Mouse (Mus musculus) gonadal fat pad, adult 2 months (tissue): ENCODE results near the gene Camk1d. TPM values are rescaled to one million over a fixed set of nuclear protein-coding genes. Genes with fewer than 3 reads are reported as not detected.
"Not testable (repeated sequence)": the region's sequence is repeated elsewhere in the genome, so short reads cannot be mapped to it uniquely, and the experiment has no call there.

Experiments used
- DNase-seq: peaks from one replicate; pipeline ENCODE4 v3.0.0-alpha.2; 2012; ENCODE audit warnings: low read depth
- polyA plus RNA-seq: library from polyadenylated mRNA; depleted of rRNA; stranded (reverse); fragments of >200 nt; gene quantifications from 2 replicates; pipeline ENCODE4 v1.2.3, GENCODE M21; 2012

Gene Camk1d
- polyA plus RNA-seq, 1 experiment, result 1.3 TPM

DNA sequence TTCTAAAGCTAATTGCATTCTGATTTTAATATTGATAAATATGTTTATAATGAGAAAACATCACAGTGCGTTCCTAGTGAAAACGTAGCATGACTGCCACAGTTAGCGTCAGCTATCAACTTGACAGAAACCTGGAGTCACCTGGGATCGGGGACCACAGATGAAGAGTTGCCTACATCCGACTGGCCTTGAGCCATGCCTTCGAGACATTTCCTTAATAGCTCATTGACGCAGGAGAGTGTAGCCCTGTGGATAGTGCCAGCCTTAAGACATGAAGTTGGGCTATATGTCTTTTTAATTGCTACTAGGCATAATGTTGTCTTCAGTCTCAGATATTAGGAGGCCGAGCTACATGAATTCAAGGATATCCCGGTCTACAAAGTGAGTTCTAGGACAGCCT lies 315.8 kb downstream of the Camk1d start:
- no peak for DNase-seq

DNA sequence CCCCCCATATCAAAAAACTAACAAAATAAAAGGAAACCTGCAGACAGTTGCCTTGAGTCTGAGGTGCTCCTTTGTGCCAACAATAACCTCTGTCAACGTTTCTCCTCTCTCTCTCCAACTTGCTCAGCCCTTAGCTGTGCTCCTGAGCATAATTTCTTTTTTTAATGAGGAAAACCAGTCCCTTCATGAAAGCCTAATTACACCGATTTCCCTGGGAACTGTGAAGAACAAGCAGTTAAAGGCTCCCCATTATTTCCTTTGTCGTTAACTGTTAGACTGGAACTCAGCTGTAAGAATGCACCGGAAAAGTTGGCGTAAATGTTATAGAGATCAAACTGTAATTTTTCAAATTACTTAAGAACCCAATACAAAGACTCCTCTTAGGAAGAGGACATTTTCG lies 316.3 kb downstream of the Camk1d start:
- no peak for DNase-seq

DNA sequence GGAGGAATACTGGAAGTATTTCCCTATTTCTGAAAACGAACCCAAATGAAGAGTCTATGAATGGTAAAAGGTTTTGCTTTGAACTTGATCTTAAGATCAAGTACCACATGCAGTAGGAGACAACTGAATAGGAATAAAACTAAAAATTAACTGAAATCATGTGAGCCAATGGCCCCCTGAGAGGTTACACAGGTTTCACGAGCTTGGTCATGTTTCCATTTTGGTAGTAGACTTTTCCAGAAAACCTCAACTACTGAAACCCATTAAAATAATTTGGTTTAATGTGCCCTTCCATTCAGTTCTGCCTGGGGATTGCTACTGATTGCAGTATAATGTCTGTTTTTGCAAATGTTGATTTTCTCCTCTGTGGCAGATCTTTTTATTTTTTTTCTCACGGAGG lies 316.8 kb downstream of the Camk1d start:
- no peak for DNase-seq

DNA sequence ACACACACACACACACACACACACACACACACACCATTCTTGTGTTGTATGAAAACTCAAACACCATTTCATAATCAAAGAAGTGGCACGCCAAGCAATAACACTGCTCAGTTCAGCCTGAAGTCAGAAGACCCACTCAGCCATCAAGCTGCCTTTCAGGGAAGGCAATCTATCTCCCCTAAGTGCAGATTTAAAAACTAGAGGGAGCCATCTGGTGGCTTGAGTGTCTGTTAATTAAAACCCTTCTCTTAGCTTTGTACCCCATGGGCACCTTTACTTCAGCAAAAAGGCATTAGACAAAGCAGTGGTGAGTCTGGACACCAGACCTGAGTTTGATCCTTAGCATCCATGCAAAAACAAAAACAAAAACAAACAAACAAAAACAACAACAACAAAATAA lies 317.9 kb downstream of the Camk1d start:
- no peak for DNase-seq

DNA sequence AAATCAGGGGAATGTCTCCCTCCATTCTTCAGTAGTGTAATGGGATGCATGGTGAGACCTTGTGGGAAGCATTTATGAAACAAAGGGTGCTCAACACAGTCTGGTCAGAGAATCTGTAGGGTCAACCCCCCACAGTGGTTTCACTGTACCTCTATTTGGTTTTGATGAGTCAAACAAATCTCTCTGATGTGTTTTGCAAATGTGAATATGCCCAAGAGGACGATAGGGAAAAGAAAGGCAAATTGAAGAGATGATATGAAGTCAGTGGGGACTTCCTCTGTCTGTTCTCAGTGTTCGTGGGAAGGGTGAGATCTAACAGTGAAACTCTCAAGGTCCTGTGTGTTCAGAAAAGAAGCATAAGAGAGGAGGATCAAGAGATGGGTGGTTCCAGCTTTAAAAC lies 318.4 kb downstream of the Camk1d start:
- no peak for DNase-seq

DNA sequence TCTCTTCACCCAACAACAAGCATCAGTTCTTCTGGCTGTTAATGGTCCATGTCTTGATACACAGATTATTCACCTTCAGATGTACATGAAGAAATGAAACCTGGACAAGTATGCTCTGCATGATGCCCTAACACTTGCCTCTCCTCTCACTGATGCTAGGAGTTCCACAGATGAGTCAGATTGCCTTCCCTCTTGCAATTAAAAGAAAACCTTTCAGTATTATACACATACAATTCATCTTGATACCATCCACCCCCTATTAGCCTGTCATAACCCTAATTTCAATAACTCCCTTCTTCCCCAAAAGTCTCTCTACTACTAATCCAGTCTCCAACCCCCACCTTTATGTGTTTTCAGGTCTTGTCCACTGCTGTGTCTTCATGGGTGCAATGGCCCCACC lies 321.4 kb downstream of the Camk1d start:
- no peak for DNase-seq

DNA sequence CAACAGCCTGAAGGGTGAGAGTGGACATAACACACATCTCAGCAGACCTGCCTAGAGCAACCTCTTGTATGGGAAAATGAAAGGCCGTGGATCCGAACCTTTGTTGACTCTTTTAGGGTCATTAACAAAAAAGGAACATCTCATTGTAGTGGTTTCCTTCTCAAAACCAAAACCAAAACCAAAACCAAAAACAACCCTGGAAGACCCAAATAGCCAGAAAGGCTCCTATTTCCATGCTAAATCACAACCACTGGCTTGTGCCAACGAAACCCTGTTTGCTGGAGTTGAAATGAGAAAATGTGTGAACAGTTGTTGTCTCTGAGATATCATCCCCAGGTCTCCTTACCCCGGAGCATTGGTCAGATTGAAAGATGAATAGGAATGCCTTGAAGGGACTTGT lies 321.8 kb downstream of the Camk1d start:
- DNase-seq, result no peak

DNA sequence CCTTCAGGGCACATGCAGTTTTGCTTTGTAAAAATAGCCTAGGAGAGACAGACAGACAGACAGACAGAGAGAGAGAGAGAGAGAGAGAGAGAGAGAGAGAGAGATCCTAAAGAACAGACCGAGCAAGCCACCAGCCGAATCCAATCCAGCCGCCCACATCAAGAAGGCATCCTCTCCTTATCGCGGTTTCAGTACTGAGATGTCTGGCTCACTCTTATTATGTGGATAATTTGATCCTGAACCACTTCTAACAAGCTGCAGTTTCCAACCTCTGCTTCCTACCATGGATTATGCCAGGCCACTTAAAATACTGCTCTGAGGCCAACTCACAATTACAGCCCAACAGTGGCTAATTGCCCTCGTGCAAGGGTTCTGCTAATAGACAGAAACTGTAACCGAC lies 325.9 kb downstream of the Camk1d start:
- no peak for DNase-seq

DNA sequence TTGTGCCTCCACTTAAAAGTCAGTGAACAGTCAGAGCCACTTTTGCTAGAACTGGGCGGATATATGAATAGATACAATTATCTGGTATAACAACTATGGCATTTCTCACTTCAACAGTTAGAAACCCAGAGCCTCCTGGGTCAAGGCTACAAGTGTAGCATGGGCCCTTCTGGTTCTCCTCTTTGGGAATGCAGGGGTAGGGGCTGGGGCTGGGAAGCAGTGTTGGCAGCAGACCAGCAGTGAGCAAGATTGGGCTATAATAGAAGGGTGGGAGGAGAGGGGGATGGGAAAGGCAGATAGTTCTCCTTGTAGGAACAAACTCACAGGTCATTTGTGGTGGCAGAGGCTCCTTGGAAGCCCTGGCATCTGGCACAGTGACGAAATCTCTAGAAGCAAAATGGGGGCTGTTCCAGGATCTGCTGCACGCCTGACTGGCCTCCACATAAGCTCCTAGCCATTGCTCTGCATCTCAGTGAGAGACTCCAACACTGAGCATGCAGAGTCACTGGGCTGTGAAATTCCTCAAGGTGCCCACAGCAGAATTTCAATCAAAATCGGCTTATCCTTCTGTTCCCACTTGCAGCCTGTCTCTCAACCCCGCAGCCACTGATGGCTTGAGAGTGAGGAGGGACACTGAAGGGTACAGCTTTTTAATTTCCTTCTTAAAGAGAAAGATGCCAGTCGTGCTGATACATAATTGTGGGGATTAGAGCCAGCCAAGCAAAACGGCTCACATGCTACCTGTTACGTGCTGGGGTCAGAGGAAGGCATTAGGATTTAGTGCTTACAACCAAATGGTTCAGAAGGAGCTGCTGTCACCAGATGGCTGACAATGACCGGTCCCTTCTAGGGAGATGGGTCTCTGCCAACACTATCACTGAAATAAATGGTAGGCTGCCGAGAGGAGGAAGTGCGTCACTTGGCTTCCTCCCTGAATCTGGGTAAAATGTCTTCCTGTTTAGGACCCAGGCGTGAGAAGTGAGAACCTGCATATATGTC lies 332.3 kb downstream of the Camk1d start:
- DNase-seq, result no peak

DNA sequence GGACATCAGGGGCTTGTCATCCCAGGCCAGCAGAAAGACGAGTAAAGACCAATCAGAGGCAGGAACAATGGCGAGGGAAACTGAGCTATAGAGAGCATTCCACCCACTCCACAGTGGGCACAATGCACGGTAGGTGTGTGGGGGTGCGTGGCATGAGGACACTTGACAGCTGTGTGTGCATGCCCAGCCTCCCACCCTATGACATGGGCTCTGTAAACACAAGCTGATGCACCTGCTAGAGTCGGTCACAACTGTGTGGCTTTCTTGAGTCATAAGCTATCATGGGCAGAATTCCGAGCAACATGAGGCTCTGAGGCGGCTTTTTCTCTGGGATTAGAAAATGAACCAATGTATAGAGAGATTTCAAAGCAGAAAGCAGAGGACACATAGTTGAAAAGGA lies 333.3 kb downstream of the Camk1d start:
- DNase-seq, result no peak

DNA sequence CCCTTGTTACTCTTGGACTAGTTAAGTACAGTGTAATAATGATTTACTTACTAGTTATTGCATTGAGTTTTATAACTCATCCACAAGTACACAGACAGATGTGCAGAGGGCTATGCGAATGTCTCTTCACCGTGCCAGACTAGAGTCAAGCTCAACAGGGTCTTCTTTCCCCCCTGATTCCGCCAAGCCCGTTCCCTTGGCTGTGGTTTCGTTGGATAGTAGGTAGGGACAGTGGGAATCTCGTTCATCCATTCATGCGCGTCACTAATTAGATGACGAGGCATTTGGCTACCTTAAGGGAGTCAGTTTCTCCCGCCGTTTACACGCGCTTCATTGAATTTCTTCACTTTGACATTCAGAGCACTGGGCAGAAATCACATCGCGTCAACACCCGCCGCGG lies 335.4 kb downstream of the Camk1d start:
- DNase-seq, result not testable (repeated sequence)

DNA sequence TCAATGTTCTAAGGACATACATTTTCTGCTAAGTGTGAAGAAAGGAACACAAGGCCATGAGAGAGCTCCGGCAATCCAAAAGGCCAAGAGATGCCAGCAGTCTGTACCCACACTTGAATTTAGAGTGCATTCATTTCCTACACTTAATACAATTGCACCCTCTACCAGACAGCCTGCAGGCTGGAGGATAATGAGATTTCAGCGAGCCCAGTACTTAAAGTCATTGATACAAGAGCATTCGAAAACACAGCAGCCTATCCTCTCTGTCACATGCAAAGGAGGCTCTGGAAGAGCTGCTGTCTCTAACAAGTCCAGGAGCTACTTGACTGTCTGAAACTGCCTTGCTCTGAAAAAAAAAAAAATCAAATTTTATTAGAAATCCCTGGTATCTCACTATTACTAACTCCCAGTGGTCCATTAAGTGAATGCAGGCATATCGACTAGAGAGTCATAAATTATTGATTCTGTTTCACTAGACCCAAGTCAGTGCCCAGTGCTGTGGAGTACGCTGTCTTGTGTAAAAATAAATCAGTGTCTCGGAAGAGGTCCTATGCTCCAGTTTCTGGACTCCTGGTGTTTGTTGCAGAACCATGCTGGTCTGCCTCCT lies 336.1 kb downstream of the Camk1d start:
- DNase-seq, result no peak

DNA sequence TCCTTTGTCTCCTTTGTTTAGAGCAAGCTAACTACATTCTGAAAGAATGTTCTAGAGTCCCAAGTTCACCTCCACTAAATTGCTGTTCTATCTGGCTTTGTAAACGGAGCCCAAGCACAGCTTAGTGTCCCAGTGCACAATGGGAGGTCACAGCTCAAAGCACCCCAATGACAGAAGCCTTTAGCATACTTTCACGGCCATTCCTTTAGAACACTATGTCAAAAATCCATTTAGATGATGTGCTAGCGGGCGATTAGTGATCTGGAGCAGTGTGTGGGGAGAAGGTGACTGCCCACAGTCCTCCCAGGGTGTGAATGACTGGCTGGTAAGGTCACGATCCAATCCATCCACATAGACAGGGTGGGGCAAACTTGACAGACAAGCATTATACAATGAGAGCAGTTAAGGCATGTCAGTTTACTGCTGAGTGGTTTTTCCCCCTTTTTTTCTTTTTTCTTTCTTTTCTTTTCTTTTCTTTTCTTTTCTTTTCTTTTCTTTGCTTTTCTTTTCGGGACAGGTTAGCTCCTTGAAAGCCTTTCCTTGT lies 341.4 kb downstream of the Camk1d start:
- DNase-seq, result no peak

DNA sequence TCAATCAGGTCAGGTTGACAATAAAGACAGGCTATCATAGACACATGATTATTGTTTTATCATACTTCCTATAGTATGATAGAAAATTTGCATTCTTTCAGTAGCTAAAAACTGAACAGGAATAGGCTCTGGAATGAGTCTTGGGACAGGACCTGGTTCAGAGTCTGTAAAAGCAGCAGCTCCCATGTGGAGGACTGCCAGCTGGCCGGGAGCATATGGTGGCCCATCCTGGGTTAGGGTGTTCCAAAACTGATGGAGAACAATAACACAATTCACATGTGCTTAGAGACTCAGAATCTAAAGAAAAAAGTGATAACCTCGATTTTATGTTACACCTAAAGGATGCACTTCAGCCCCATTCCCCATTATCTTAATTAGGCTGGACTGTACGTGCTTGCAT lies 343.0 kb downstream of the Camk1d start:
- DNase-seq, result no peak

DNA sequence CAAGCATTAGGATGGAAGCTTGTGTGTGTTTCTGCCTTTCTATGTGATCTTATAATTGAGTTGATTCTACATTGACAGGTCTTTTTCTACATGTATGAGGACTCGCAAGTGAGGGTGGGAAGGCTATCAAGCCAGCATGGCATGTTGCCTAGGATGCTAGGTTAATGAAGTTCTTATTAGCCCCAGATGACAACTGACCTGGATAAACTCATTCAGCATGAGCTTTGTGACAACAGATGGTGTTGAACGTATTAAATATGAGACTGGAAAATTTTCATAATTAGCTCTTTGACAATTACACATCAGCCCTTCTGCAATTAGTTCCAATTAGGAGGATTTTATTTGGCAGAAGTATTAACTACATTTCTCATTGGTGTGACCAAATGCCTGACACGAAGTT lies 343.7 kb downstream of the Camk1d start:
- no peak for DNase-seq

DNA sequence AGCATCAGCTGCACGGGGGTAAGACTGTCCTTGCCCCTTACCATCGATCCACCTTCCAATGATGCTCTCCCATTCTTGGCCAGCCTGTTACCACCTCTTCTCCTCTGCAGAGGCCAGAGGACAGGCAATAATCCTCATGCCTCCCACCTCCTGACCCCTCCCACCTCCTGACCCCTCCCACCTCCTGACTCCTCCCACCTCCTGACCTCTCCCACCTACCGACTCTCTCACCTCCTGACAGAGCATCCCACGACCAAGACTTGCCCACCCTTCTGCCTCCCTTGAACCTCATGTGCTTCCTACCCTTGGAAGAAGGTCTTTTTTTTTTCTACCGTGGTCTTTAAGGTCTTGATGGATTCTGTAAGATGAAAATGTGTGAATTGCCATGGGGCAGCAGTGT lies 350.5 kb downstream of the Camk1d start:
- DNase-seq, result no peak

DNA sequence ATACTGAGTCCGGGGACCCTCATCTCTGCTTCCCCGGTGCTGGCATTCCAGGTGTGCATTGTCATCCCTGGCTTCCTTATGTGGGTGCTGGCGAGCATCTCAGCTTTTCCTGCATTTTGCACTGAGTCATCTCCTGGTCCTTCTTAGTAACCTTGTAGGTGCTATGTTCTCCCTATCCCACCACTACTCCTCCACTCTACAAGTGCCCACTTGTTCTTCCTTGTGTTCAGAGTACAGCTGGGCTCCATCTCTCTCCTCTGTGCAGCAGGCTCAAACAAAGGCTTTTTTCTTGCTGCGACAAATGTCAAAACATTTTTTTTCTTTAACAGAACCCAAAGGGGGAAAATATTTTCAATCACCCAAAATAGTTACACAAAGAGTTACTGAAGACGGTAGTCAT lies 356.3 kb downstream of the Camk1d start:
- DNase-seq, result no peak

DNA sequence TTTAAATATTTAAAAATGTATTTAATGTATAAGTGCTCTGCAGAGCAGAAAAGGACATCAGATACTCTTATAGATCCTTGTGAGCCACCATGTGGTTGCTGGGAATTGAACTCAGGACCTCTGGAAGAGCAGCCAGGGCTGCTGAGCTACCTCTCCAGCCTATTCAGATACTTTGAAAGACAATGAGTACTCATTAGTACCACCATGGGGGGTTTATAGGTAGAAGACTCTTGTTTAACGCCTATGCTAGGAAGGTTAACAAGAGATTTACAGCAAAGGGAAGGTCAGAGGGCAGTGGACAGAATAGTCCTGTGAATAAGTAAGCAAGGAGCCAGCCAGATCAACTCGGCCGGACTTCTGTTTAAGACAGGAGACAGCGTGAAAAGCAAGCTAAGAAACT lies 357.3 kb downstream of the Camk1d start:
- no peak for DNase-seq

DNA sequence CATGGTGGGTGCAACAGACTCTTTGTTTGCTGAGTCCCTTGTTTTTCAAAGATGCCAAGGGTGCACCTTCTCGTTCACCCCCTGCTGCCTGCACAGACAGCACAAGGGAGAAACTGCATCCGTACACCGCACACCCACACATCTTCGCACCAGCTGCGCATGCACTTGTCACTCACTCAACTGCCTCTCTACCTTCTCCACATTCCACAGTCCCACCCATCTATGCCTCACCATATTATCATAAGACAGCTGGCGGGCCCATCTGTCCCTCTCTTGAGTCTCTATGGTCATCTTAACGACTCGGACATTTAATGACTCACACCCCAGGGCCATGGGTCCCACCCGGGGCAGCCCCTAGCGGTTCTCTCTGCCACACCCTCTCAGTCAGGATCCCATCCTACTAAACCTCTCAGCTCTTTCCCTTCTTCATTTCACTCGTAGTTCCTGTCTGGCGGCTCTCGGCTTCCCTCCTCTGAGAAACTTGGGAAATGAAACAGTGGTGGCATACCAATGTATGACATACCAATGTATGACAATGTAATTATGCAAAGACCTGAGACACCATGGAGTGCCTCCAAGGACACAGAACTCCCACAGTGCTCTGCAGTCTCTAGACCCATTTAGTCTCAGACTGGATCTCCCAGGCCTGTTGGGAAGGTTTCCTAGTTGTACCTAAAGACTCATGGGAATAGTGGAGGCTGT lies 361.3 kb downstream of the Camk1d start:
- DNase-seq, result no peak

DNA sequence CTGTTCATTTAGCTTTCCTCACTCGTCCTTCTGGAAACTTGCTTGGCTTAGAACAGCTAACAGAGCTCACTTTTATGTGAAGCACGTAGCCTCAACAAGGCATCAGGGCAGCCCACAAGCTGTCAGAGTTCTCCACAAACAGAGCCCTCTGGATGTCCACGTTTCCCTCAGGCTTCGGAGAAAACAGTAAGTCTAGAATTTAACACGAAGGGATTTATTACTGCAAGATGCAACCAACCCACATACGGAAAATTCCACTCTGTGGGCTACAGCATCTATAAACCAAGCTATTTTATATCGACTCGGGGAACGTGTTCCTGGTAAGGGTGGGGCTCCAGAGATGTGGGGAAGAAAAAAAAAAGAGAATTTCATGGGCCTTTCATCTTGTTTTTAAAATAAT lies 369.0 kb downstream of the Camk1d start:
- no peak for DNase-seq

DNA sequence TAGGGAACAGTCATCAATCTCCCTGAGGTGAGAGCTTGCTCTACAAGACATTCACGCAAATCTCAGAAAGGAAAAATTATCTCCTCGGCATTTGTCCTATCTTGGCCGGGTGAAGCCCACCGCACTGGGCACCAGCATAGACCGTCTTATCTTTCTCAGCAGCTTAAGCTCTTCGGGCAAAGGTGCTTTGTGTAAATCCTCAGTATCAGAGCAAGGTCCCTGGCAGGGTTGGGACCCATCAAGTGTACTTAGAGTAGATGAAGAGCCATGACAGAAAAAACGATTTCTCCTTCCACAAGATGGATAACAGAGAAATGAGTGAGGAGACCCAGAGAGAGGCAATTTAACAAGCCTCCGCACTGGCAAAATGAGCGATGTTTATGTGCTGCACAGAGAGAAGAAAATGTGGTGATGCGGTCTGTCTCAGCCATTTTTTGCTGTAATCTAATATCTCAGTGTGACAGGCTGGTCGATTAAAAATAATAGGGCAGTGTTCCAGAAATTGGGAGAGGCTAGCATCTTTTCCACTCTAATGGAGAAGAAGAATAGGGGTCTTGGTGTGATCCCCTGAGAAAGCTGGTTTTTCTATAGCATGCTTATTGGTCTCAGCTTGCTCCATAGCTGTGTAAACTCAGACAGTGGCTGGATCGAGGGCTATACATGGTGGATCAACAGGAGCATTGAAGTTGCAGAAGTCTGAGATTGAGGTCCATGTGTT lies 386.6 kb downstream of the Camk1d start:
- no peak for DNase-seq

DNA sequence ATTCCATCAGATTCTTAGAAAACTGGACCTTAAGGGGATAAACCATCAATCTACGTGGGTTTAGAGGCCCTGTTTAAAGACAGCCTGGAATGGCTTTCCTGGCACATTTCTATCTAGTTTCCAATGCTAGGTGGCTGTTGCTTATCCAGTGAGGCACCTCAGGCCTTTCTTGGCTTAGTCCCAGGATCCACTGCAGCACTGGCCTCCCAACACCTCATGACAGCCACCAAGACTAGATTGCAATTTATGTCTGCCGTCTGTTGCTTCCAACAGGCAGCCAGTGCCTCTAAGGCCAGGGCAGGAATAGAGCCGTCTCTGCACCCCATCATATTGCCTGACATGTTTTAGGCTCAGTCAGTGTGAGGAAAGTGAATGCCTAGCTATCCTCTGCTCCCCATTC lies 389.5 kb downstream of the Camk1d start:
- DNase-seq, result no peak
